ENCODE assay signal across 9 mouse cellular contexts in the genomic region with DNA sequence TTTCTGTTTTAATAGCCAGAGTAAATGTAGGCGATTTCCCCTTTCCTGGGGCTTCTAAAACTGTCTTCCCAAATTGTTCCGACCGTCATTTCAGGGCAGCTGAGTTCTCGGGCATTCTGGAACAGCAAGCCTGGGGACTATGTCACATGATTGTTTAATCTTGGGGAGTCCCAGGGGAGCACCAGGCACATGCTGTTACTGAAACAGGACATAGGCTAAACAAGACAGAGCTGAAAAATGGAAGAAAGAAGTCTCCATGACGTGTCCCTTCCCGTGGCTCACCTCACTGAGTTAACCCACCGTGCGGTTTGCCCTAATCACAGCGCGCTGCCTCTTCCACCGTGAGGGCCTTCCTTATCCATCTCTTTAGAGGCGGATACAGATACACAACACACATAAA.
DNase-seq lines count a peak whose midpoint lies in the region; ATAC-seq and TF ChIP-seq lines count a peak whose summit lies in the region.
"Had no signal": no experiment of that assay in that cellular context is flagged by ENCODE, and none has a peak within 500 bp of the region (broad histone marks: within the 10 kb centered on the region; RNA-seq: fewer than 3 reads in every experiment).

No protein-coding gene starts in this region.

- peaks cover 42% of the 10 kb centered on the region for H3K4me1 ChIP-seq in heart, embryonic 13.5 days
- peaks cover 9% of the 10 kb centered on the region; the same call in 1 of the 2 replicates for H3K4me1 ChIP-seq in liver, embryonic 12.5 days

- H3K9ac ChIP-seq in heart, embryonic 13.5 days: peak overlapping the region; percentile 73
- H3K9ac ChIP-seq in liver, embryonic 12.5 days: no peak overlapping the region

- peak overlapping the region; percentile 74 for H3K27ac ChIP-seq in heart, embryonic 13.5 days (replicated peaks)
- H3K27ac ChIP-seq in liver, embryonic 12.5 days: 0 out of 2 replicates have a peak overlapping the region, but pooled peaks have one; percentile 25

- no peak for ATAC-seq in heart, embryonic 13.5 days (ENCODE audit: extremely low read depth, insufficient number of reproducible peaks, low FRiP score, low TSS enrichment)
- no peak for ATAC-seq in liver, embryonic 12.5 days

- no peaks in the 10 kb centered on the region for H3K9me3 ChIP-seq in heart, embryonic 13.5 days
- H3K9me3 ChIP-seq in liver, embryonic 12.5 days (replicated peaks): no peaks in the 10 kb centered on the region

- WGBS in heart, embryonic 13.5 days: 27% methylated on average over 12 of the region's 12 CpGs
- 71% methylated on average over 12 of the region's 12 CpGs for WGBS in liver, embryonic 12.5 days (ENCODE audit: insufficient replicate concordance)

- TF ChIP-seq CTCF in brain, embryonic 14.5 days (IDR thresholded peaks at IDR 0.05; ENCODE audit: borderline replicate concordance, extremely low read depth, insufficient read depth, insufficient read length): no peak

- no peaks in the 10 kb centered on the region for H3K36me3 ChIP-seq in heart, embryonic 13.5 days
- no peaks in the 10 kb centered on the region for H3K36me3 ChIP-seq in liver, embryonic 12.5 days

- TF ChIP-seq POLR2A in brain, embryonic 14.5 days (IDR thresholded peaks at IDR 0.05; ENCODE audit: borderline replicate concordance, extremely low read depth, insufficient read depth, insufficient read length, poor library complexity, severe bottlenecking): no peak

- H3K27me3 ChIP-seq in heart, embryonic 13.5 days (replicated peaks): no peaks in the 10 kb centered on the region
- H3K27me3 ChIP-seq in liver, embryonic 12.5 days (replicated peaks): no peaks in the 10 kb centered on the region
- H3K27me3 ChIP-seq: megakaryocyte, embryonic 14.5 days had no signal

- H3K4me2 ChIP-seq in heart, embryonic 13.5 days: peak overlapping the region; percentile 69
- H3K4me2 ChIP-seq in liver, embryonic 12.5 days: no peak overlapping the region

- H3K4me3 ChIP-seq in heart, embryonic 13.5 days: peak overlapping the region; percentile 42
- H3K4me3 ChIP-seq in liver, embryonic 12.5 days: no peak overlapping the region
- H3K4me3 ChIP-seq: megakaryocyte, embryonic 14.5 days had no signal

- peak; percentile 69 for DNase-seq in 3T3-L1 (ENCODE audit: low read depth, low spot score)
- DNase-seq in brain, embryonic 14.5 days (ENCODE audit: low read depth): peak; percentile 48
- no peak for DNase-seq in natural killer cell, adult 2 months (ENCODE audit: low spot score in 2 of 2)
- no peak for DNase-seq in urinary bladder, adult 18-20 months (ENCODE audit: low spot score in 2 of 2)
- no peak for DNase-seq in cerebellum, adult 11 months
- no peak for DNase-seq in adrenal gland, adult 2 months

Comparison
In these comparisons a context has a peak if more than half of its experiments do, and no peak if none do; other contexts are left out.
1. DNase-seq: peak in 3T3-L1 (single experiment) and brain, embryonic 14.5 days (single experiment); none in natural killer cell, adult 2 months (0 of 2), urinary bladder, adult 18-20 months (0 of 2), cerebellum, adult 11 months (single experiment) and adrenal gland, adult 2 months (single experiment).